Mouse (Mus musculus): ENCODE results near the gene Cntn1.

Gene Cntn1

DNA sequence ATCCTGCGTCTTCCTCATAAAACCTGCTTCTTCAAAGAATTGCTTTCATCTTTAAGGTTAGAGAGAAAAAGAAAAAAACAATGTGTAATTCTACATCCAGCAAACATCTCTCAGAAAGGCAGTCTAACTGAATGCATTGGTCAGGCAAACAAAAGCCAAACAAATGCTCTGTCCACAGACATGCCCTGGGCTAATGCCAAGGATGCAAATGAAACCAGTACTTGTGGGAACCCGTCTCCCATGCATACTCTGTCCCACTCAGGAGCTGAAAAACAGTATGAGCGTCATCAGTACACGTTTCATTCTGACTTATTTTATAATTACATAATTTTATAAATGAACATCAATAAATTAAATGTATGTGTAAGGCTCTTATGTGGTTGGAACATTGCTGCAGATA, 91.0 kb downstream of the Cntn1 start:
- no peak for DNase-seq (ENCODE audit: low read depth)

DNA sequence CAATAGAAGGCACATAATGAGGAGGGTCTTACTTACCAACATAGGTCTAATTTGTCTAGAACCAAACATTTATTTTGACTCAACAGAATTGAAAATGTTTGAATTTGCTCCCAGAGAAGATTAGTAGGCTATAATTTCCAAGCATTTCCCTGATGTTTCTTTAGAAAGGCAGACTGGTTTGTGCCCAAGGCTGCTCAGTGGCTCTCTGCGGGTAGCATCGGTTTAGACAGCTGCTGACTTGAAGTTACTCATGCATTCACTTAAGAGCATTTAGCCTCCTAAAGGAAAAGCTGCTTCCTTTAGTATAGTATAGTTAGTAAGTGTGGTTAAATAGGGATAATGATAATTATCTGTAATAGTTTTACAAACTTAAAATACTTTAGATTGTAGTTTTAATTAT, 104.0 kb downstream of the Cntn1 start:
- DNase-seq (ENCODE audit: low read depth), result no peak

DNA sequence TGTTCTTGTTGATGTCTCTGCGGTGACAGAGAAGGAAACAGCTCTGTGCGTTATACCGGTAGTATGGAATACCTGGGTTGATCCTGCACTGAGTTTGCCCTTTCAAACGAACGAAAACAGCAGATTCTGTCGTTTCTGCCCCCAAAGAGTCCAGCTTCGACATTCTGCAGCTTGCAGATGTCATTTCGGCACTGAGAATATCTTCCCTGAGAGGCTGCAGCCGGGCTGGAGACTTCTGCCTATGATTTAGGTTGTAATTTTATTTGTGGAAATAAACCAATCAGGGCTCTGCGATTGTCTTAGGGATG, 109.8 kb downstream of the Cntn1 start:
- DNase-seq (ENCODE audit: low read depth), result no peak

DNA sequence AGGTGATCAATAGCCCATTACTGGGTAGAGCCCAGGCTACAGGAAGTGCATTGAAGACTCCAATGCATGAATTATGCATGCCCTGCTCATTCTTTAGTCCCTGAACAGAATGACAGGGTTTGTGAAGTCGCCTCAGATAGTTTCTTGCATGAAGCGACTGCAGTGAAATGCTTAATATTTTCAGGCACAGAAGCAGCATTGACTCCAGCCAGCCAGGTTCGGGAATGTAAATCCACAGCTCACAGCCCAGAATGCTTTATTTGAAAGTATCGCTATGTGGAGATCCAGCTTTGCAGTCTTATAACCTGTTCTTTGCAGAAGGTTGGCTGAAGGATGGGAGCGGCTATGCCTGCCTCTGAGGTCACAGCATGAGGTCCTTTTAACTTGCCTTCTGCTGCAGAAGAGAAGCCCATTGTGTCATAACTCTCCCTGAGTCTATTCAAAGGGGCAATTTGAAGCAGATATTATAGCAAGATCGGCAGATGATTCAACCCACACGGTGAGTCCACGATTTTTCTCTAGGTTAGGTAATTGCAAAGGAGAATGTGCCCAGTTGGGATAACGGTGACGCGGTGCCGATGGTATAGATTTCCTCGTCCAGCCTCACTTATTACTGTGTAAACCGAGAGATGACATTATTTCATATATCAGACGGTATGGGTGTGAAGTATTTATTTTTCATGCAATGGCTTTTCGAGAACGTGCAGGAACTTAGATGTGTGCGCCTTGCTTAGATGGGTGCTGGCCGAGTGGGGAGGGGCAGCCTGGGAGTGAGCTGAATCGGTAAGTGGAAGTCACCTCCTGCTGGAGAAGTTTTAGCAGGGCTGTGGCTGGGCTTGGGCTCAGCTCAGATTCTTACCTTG, 110.4 kb downstream of the Cntn1 start:
- no peak for DNase-seq (ENCODE audit: low read depth)

DNA sequence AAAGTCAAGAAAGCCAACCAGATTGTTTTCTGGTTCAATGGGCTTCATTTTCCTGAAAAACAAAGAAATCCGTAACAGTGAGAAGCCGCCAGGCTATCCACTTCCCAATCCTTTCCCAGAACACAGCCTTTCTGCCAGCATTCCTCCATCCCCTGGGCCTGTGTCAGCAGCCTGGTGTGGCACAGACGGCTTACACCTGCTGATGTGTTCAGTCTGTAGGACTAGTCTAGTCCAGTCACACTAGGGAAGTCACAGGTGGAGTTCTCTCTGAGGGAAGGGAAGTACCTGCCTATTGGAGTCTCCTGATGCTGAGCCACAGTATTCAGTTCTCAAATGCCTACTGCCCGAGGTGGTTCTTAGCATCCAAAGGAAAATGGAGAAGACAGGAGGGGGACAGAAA, 111.9 kb downstream of the Cntn1 start:
- no peak for DNase-seq (ENCODE audit: low read depth)

DNA sequence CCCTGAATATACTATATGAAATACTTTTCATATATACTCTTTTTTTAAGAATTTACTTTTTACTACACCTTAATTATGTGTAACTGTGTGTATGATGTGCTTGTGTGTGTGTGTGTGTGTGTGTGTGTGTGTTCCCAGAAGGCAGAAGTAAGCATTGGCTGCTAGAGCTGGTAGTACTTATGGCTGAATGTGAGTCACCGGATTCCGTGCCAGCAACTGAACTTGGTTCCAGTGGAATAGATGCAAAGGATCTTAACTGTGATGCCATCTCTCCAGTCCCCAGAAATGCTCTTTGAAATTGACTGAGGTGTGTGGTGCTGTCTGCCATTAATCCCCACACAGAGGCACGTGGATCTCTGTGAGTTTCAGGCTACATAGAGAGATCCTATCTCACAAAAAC, 113.2 kb downstream of the Cntn1 start:
- peak; percentile 8 for DNase-seq (ENCODE audit: low read depth)

DNA sequence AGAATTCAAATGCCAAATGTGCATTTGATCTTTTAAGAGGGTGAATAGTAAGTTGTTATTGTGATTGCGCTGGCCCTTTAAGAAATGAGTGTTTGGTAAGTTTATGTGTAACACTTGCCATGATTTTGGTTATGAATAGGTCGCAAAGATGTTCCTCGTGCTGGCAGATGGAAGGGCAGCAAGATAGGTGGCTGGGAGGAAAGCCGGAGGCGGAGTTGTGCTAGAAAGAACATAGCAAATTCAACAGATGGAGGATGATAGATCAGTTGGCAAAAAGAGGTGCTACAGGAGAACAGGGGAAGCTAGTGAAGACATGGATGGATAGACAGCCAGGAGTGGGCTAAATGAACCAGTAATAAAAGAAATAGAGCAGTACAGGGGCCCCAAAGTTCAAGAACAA, 115.3 kb downstream of the Cntn1 start:
- no peak for DNase-seq (ENCODE audit: low read depth)

DNA sequence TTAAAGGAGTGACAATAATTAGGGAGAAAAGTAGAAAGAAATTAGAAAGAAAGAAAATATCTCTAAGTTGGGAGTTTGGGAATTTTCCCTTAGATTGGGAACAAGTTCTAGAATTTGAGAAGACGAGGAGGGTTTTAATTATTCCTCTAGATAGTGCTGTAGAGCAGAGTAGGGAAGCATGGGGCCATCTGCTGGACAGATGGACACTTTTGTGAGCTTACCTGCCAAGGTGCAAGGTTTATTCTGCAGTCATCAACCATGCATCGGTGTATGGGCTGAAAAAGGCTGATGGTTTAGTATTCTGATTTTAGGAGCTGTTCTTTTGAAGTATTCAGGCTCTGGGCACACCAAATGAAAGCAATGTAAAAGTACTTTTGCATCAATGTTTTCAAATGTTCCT, 124.8 kb downstream of the Cntn1 start:
- DNase-seq (ENCODE audit: low read depth), result no peak

DNA sequence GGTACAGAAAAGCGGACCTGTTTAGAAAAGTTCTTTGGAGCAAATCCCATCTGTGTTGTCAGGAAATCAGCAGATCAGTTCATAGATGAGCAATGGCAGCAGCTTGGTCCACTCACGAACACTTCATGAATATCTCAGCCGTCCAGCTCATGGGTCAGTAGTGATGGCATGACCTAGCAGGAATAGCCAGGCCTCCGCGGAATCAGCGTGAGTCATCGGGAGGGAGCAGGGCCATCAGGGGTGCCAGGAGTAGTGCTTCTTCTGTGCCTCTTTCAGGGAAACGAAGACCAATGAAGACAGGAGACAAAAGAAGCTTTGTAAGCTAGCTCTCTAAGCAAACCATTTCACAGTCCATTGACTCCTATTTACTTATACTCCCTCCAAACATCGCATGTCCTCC, 126.4 kb downstream of the Cntn1 start:
- DNase-seq (ENCODE audit: low read depth), result no peak

DNA sequence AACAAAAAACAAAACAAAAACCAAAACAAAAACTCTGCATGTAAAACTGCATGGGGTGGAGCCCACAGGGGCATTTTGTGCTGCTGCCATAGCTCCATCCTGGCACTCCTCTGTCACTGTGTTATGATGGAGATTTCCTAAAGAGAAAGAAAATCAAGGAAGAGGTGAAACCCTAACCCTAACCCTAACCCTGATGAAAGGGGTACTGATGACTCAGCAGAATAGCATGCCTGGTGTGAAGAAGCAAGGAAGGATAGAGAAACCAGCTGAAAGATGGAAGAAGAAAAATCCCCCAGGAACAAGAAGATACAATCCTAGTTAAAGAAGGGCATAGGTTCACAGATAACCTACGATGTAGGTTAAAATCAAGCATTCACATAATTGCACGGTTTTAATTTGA, 134.5 kb downstream of the Cntn1 start:
- no peak for DNase-seq (ENCODE audit: low read depth)

DNA sequence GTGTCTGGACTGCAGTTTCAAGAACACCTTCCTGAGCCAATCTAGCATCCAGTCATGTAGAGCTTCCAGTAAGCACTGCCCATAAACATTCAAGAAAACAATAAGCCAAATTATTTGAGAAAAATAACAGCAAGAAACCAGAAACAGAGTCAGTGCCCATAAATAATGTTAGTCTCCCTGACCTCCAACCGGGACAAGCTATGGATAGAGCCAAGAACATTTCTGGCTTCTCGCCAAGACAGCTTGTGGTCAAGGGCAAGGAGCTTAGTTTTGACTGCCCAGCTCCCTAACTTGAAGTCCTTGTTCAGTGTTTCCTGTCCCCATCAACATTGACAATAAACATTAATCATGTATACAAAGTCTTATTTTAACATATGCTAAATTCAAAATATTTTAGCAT, 139.0 kb downstream of the Cntn1 start:
- DNase-seq (ENCODE audit: low read depth), result peak; percentile 19

DNA sequence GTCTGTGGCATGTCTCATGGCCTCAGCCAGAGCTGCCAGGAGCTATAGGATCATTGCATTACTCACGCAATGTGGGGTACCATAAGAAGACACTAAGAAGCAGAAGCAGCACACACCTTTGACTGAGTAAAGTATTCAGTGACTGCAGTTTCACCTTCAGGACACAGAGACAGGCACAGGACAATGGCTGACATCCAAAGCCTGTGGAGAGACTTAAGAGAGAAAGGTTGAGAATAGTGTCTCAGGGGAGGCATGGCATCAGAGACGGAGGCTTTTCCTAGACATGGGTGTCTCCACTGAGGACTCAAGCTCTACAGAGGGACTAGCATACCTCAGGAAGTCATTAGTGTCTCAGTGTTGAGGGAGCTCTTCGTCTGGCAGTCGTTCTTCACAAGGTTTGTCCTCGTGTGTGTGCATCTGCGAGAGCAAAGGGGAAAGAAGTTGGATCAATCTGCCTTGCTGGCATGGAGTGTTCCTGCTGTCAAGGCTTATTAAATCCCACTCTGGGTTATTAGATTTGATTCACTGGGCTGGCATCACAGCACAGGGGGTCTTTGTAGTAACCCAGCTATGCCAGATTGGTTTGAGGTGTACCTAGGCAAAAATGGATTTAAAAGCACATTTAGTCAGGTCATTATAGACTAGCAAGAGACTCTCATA, 149.5 kb downstream of the Cntn1 start:
- no peak for DNase-seq (ENCODE audit: low read depth)

DNA sequence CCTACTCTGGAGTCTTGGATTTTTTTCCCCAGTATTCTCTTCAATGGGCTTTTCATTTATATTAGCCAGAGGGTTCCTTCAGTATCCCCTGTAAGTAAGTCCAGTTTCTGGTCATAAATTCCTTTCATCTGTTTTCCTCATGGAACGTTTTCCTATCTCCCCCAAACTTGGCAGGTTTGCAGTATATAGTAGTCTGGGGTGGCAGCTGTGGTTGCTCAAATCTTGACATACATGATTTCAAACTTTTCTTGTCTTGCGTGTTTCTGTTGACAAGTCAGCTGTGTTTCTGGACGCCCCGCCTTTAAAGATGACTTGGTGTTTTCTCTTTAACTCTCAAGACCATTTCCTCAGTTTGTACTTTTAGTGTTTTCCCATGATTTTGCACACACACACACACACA, 155.7 kb downstream of the Cntn1 start:
- no peak for DNase-seq (ENCODE audit: low read depth)

DNA sequence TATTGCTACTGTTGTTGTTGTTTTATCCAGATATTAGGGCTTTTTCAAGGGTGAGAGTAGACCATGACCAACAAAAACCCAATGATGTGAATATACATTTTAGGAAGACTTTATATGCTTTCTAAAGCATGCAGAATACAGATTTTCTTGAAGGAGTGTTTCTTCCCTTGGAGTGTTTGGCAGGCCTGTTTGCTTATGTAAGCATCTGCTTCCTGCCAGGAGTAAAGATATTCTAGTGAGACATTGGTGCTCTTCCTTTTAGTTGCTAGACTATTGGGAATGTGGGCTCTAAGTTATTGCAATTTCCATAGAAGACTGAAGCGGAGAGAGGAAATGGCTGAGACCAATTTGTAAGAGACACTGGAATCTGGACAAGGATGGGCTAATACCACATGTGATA, 158.8 kb downstream of the Cntn1 start:
- DNase-seq (ENCODE audit: low read depth), result no peak

DNA sequence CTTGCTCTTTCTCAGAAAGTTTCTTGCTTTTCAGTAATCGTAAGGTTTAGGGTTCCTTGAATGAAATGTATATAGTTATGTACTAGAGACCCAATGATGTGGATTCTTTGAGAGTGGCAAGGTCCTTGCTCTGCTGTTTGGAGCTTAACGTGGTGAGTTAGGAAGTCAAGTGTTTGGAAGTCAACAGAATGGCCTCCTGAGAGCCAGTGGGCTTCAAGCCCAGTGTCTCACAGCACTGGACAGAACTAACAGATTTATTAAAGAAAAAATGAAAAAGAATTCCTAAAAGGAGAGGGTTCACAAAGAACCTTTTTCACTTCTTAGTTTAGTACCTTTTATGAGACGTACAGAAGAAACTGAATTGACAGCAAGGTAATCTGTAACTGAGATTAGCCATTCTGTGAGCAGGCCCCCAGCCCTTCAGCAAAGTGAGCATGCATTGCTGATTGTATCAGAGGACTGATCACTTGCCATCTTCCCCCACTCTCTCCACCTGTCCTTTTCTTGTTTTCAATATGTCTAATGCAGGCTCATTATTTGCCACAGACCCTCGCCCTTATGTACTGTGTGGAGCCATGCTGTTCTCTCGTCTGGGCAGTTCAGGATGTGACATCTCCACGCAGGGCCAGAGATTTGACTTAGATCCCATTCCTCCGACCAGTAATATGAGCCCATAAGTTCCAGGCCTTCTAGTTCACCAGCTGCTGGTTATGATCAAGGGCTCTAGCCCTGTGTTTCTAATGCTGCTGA, 159.7 kb downstream of the Cntn1 start:
- DNase-seq (ENCODE audit: low read depth), result no peak

DNA sequence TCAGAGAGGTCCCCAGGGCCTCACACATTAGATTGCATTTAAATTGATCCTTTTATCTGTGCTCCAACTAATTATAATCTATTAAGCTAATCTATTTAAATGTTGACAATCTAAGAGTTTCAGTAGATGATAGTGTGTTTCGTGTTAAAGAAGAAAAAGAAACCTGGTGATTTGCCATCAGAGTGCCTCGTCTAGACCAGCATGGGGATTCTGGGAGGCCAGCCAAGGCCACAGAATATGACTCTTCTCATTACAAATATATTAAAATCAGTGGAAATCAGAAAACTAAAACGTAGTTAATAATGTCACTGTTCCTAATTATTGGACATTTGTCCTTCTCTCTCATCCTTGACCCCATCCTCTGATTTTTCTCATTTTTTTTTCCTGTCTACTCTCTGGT, 164.9 kb downstream of the Cntn1 start:
- no peak for DNase-seq (ENCODE audit: low read depth)

DNA sequence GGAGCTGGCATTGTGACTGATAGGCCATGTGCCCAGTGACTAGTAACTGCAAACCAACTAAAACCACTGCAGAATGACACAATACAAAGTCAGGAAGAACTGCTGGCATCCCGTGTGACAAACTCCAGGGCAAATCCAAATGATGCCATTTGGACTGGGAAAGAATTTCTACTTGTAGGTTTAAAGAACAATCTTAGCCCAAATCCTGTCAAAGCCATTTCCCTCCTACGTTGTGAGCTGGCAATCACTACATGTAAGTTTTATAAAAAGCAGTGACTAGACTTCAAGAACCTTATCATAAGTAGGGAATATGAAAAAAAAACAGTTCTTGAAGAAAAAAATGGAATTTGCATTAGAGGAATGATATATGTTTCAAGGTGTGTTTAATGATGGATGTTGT, 170.5 kb downstream of the Cntn1 start:
- no peak for DNase-seq (ENCODE audit: low read depth)

DNA sequence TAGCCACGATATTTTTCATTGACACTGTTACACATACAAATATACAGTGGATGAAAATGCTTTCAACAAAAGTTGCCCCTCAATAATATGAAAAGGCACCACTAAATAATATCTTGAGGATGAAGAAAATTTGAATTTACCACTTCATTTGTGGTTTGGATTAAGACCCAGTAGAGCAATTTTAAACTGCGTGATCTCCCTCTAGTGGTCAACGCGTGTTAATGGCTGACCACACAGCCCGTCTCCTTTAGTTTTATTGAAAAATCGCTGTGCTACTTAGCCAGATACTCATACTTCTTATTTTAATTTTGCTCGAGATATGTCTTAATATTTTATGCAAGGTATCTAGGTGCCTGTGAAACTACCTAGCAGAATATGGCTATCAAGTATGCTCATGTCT, 180.4 kb downstream of the Cntn1 start:
- DNase-seq (ENCODE audit: low read depth), result peak; percentile 71

DNA sequence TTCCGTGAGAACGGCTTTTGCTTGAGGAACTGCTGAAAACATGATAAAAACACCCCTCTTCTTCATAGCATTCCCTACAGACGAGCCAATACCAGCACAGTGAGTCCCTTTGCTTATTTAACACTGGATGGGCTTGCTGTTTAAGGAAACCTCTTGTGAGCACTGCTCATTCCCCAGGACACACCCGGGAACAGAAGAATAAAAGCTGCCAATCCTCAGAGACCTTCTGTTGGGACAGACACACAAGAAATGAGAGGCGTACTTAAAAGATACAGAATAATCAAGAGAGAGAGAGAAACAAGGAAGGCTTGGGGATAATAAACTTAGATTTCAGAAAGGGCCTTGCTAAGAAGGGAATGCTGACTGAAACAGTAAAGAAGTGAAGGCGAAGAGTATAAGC, 184.9 kb downstream of the Cntn1 start:
- DNase-seq (ENCODE audit: low read depth), result no peak

DNA sequence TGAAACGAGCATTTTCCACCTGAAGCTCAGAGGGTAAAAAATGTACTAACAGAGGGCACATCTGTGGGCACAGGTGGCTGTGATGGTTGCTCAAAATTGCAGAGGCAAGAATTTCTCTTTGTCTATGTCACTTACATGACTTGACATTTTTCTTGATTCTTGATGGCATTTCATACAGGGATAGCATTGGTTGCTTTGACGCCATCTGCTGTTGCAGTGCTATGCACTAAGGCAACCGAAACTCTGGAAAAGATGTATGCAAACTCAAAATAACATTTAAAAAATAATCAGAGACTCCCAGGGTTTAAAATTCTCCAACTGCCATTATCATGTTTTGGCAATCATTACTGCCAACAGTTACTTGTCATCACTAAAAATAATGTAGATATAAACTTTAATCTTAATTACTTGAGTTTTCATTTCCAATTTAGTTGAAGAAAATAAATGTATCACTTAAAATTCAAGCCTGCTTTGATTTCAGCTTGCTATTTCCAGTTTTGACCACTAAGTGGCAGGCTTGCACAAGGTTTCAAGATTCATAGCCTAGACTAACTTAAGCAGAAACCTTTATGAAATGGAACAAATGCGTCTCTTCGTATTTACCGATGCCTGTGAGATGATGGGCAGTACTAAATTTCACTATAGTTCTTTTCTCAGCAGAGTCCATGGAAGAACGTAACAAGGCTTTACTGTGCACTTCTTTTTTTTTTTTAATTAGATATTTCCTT, 214.2 kb downstream of the Cntn1 start:
- DNase-seq (ENCODE audit: low read depth), result peak; percentile 77

DNA sequence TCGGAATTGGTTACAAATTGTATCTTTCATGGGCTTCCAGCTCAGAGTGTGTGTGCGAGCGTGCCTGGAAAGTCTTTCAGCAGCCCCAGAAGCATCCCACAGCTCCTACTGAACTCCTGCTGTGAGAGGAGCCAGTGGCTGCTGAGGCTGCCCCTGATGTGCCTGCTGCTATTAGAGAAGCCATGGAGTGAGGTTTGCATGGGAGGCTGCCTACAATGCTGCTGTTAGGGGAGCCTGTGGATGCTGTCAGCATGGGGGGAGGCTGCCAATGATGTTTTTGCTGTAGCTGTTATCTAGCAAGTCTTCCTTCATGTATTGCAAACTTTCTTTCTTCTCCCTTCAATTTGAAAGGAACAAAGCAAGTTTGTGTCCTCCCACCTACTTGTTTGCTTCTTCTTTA, 217.4 kb downstream of the Cntn1 start:
- DNase-seq (ENCODE audit: low read depth), result no peak

DNA sequence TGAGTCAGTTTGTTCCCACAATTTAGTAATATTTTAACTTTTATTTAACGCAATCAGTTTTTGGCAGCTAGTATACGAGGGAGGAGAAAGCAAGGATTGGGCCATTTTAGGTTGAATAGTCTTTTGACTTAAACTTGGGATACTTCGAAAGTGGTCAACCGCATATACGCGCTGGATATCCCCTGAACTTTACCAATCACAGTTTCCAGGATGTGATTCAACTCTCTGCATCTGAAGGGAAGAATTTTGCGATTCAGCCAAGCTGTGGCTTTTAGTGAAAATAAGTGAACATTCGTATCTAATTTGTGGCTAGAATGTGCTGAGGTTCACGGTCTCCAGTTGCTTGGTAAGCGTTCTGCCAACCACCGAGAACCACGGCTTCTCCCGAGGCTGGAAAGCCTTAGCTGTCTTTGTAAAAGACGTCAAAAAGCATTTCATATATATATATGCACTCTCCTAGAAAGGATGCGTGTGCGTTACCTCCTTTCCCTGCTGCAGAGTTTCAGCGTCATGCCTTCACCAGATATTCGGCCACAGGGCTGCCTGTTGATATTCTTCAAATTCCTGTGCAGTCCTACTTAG, 217.9 kb downstream of the Cntn1 start:
- DNase-seq (ENCODE audit: low read depth), result no peak

Measured in NIH3T3 (cell line).